Mouse (Mus musculus): ENCODE data around the gene Trhde.

GRCm38 (mm10) chr10:114765914-114766313 lies 36.2 kb downstream of the Trhde start:
- TF ChIP-seq CTCF (IDR thresholded peaks at IDR 0.05; ENCODE audit: low read depth, low read length) (no peak), GATA1 (IDR thresholded peaks at IDR 0.05; ENCODE audit: borderline replicate concordance, low read length) (no peak)

Measured in G1E (cell line).